Mouse (Mus musculus) Muller cell, postnatal 12 days (primary cell): Measurements from ENCODE around the gene Ccdc171.
A peak's percentile ranks its signal among the peaks of the same experiment; 100 is the strongest.

Source experiments
- DNase-seq: peaks from one replicate; pipeline ENCODE4 v3.0.0-alpha.2; 2015; ENCODE audit errors: inconsistent ontology term

The Ccdc171 gene

GRCm38 (mm10) chr4:83794930-83795459, 269.6 kb downstream of the Ccdc171 start:
- DNase-seq, result no peak

GRCm38 (mm10) chr4:83797976-83798375, 272.6 kb downstream of the Ccdc171 start:
- no peak for DNase-seq

- no peak for DNase-seq
Measured at GRCm38 (mm10) chr4:83798674-83799430, 273.5 kb downstream of the Ccdc171 start.

GRCm38 (mm10) chr4:83800402-83800801, 275.1 kb downstream of the Ccdc171 start:
- DNase-seq, result no peak

GRCm38 (mm10) chr4:83816925-83817324, 291.6 kb downstream of the Ccdc171 start:
- DNase-seq, result no peak

GRCm38 (mm10) chr4:83829718-83830459, 304.5 kb downstream of the Ccdc171 start:
- no peak for DNase-seq

- peak; percentile 80 for DNase-seq
Measured at GRCm38 (mm10) chr4:83830891-83831880, 305.8 kb downstream of the Ccdc171 start.

- no peak for DNase-seq
Measured at GRCm38 (mm10) chr4:83839077-83839476, 313.7 kb downstream of the Ccdc171 start.

GRCm38 (mm10) chr4:83846304-83846703, 321.0 kb downstream of the Ccdc171 start:
- peak; percentile 22 for DNase-seq

- no peak for DNase-seq
Measured at GRCm38 (mm10) chr4:83853885-83854284, 328.5 kb downstream of the Ccdc171 start.

GRCm38 (mm10) chr4:83861706-83862105, 336.4 kb downstream of the Ccdc171 start:
- peak; percentile 89 for DNase-seq

- no peak for DNase-seq
Measured at GRCm38 (mm10) chr4:83862295-83862694, 336.9 kb downstream of the Ccdc171 start.

GRCm38 (mm10) chr4:83876600-83876999, 351.3 kb downstream of the Ccdc171 start:
- no peak for DNase-seq

GRCm38 (mm10) chr4:83878236-83878635, 352.9 kb downstream of the Ccdc171 start:
- no peak for DNase-seq

GRCm38 (mm10) chr4:83888459-83889054, 363.2 kb downstream of the Ccdc171 start:
- DNase-seq, result no peak

- DNase-seq, result no peak
Measured at GRCm38 (mm10) chr4:83902081-83902645, 376.8 kb downstream of the Ccdc171 start.
